Mouse (Mus musculus) MEL-GATA-1-ER (cell line): Measurements from ENCODE around the gene Tmem107.

Experiments used
- DNase-seq: peaks from one replicate; pipeline ENCODE4 v3.0.0-alpha.2; 2012; ENCODE audit warnings: low read depth; ENCODE audit errors: extremely low read depth

The Tmem107 gene

GRCm38 (mm10) chr11:69122336-69122951 is 51.8 kb downstream of the Tmem107 start, which contains the start of gene 9130213A22Rik:
Gene 9130213A22Rik (minus strand): TSS chr11:69122589.
- peak; percentile 47 for DNase-seq
